Mouse (Mus musculus): ENCODE results near the gene Tcta. TPM values are rescaled to one million over a fixed set of nuclear protein-coding genes. Genes with fewer than 3 reads are reported as not detected.

The Tcta gene
- total and polyA plus RNA-seq, 2 experiments from 2014 or later = 42.1 to 46.1 TPM

GRCm38 (mm10) chr9:108340258-108341138 lies 34.5 kb upstream of the Tcta start:
- peak overlapping the region; percentile 88 for H3K9ac ChIP-seq (replicated peaks; ENCODE audit: low read depth, low read length)
- H3K36me3 ChIP-seq (replicated peaks; ENCODE audit: control insufficient read depth, insufficient read depth, low read length) = peaks cover 13% of the 10 kb centered on the region
- peak overlapping the region; percentile 98 for H3K27ac ChIP-seq (ENCODE audit: low read depth)
- H3K27me3 ChIP-seq (ENCODE audit: control insufficient read depth, insufficient read depth, low read length) = no peaks in the 10 kb centered on the region
- DNase-seq (ENCODE audit: low spot score) (no peak), ATAC-seq (ENCODE audit: insufficient read depth, low read depth) (no peak)
- 44% methylated on average over 10 of the region's 10 CpGs for WGBS
- H3K4me1 ChIP-seq (ENCODE audit: control insufficient read depth, insufficient read depth) = peaks cover 21% of the 10 kb centered on the region
- peak overlapping the region; percentile 93 for H3K4me2 ChIP-seq (ENCODE audit: low read depth, low read length)
- TF ChIP-seq EP300 (IDR thresholded peaks at IDR 0.05; ENCODE audit: low read depth) (no peak), CTCF (IDR thresholded peaks at IDR 0.05; ENCODE audit: low read depth) (no peak)
- peak overlapping the region; percentile 84 for H3K4me3 ChIP-seq (ENCODE audit: low read depth, low read length)
- no peaks in the 10 kb centered on the region for H3K9me3 ChIP-seq (replicated peaks; ENCODE audit: control insufficient read depth, low read length)

DNA sequence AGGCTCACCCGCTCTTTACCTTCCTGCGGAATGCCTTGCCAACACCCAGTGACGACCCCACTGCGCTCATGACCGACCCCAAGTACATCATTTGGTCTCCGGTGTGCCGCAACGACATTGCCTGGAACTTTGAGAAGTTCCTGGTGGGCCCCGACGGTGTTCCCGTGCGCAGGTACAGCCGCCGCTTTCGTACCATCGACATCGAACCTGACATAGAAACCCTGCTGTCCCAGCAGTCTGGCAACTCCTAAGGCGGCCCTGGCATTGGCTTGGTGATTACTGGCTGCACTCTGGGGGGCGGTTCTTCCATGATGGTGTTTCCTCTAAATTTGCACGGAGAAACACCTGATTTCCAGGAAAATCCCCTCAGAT lies 33.9 kb upstream of the Tcta start:
- Histone ChIP-seq H3K27me3 (ENCODE audit: control insufficient read depth, insufficient read depth, low read length) (no peaks in the 10 kb centered on the region), H3K36me3 (replicated peaks; ENCODE audit: control insufficient read depth, insufficient read depth, low read length) (peaks cover 19% of the 10 kb centered on the region), H3K4me2 (ENCODE audit: low read depth, low read length) (peak overlapping the region; percentile 93), H3K27ac (ENCODE audit: low read depth) (peak overlapping the region; percentile 98), H3K9ac (replicated peaks; ENCODE audit: low read depth, low read length) (peak overlapping the region; percentile 88), H3K4me3 (ENCODE audit: low read depth, low read length) (peak overlapping the region; percentile 84), H3K4me1 (ENCODE audit: control insufficient read depth, insufficient read depth) (peaks cover 21% of the 10 kb centered on the region), H3K9me3 (replicated peaks; ENCODE audit: control insufficient read depth, low read length) (no peaks in the 10 kb centered on the region)
- ATAC-seq (ENCODE audit: insufficient read depth, low read depth) (no peak), DNase-seq (ENCODE audit: low spot score) (no peak)
- no peak for TF ChIP-seq EP300 (IDR thresholded peaks at IDR 0.05; ENCODE audit: low read depth)
- WGBS = 10% methylated on average over 20 of the region's 20 CpGs

GRCm38 (mm10) chr9:108338886-108339781 lies 33.2 kb upstream of the Tcta start, which contains the start of gene Gpx1:
Gene Gpx1 (plus strand): TSS chr9:108338903.
- WGBS = under 1% methylated on average over 49 of the region's 49 CpGs
- ATAC-seq (ENCODE audit: insufficient read depth, low read depth) (peak; percentile 93), DNase-seq (ENCODE audit: low spot score) (peak; percentile 96)
- no peaks in the 10 kb centered on the region for H3K9me3 ChIP-seq (replicated peaks; ENCODE audit: control insufficient read depth, low read length)
- H3K36me3 ChIP-seq (replicated peaks; ENCODE audit: control insufficient read depth, insufficient read depth, low read length) = peaks cover 27% of the 10 kb centered on the region
- peak within 1 kb of the TSS; percentile 88 for H3K9ac ChIP-seq (replicated peaks; ENCODE audit: low read depth, low read length)
- H3K4me1 ChIP-seq (ENCODE audit: control insufficient read depth, insufficient read depth) = peaks cover 21% of the 10 kb centered on the region
- H3K27me3 ChIP-seq (ENCODE audit: control insufficient read depth, insufficient read depth, low read length) = no peaks in the 10 kb centered on the region
- peak within 1 kb of the TSS; percentile 84 for H3K4me3 ChIP-seq (ENCODE audit: low read depth, low read length)
- TF ChIP-seq CTCF (IDR thresholded peaks at IDR 0.05; ENCODE audit: low read depth) (0 out of 2 replicates have a peak, but pooled peaks have one; percentile 9), EP300 (IDR thresholded peaks at IDR 0.05; ENCODE audit: low read depth) (peak; percentile 55)
- peak within 1 kb of the TSS; percentile 98 for H3K27ac ChIP-seq (ENCODE audit: low read depth)
- H3K4me2 ChIP-seq (ENCODE audit: low read depth, low read length) = peak within 1 kb of the TSS; percentile 93

DNA sequence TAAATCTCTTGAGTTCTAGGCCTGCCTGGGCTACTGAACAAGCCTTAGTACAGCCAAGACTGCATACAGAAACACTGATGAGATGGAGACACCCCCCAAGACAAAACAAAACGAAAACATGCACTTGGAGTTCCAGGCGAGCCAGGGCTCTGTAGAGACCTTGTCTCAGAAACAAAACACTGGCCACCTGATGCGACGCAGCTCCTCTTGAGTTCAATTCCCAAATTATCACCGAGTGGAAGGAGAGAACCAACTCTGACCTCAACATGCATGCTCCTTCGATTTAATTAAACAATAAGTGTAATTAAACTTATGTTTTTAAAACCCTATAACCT lies 32.6 kb upstream of the Tcta start:
- WGBS = 19% methylated on average over 6 of the region's 6 CpGs
- Histone ChIP-seq H3K4me1 (ENCODE audit: control insufficient read depth, insufficient read depth) (peaks cover 21% of the 10 kb centered on the region), H3K9ac (replicated peaks; ENCODE audit: low read depth, low read length) (peak overlapping the region; percentile 88), H3K4me3 (ENCODE audit: low read depth, low read length) (peak overlapping the region; percentile 84), H3K4me2 (ENCODE audit: low read depth, low read length) (peak overlapping the region; percentile 93), H3K9me3 (replicated peaks; ENCODE audit: control insufficient read depth, low read length) (no peaks in the 10 kb centered on the region), H3K27me3 (ENCODE audit: control insufficient read depth, insufficient read depth, low read length) (no peaks in the 10 kb centered on the region), H3K27ac (ENCODE audit: low read depth) (peak overlapping the region; percentile 98), H3K36me3 (replicated peaks; ENCODE audit: control insufficient read depth, insufficient read depth, low read length) (peaks cover 31% of the 10 kb centered on the region)
- DNase-seq (ENCODE audit: low spot score) = no peak
- no peak for ATAC-seq (ENCODE audit: insufficient read depth, low read depth)
- TF ChIP-seq EP300 (IDR thresholded peaks at IDR 0.05; ENCODE audit: low read depth) (no peak), CTCF (IDR thresholded peaks at IDR 0.05; ENCODE audit: low read depth) (no peak)

- peaks cover 21% of the 10 kb centered on the region for H3K4me1 ChIP-seq (ENCODE audit: control insufficient read depth, insufficient read depth)
- no peak for ATAC-seq (ENCODE audit: insufficient read depth, low read depth)
- peak overlapping the region; percentile 88; the same call in 1 of the 2 replicates for H3K9ac ChIP-seq (replicated peaks; ENCODE audit: low read depth, low read length)
- H3K27me3 ChIP-seq (ENCODE audit: control insufficient read depth, insufficient read depth, low read length) = no peaks in the 10 kb centered on the region
- TF ChIP-seq EP300 (IDR thresholded peaks at IDR 0.05; ENCODE audit: low read depth) (no peak), CTCF (IDR thresholded peaks at IDR 0.05; ENCODE audit: low read depth) (no peak)
- H3K4me2 ChIP-seq (ENCODE audit: low read depth, low read length) = peak overlapping the region; percentile 93
- H3K9me3 ChIP-seq (replicated peaks; ENCODE audit: control insufficient read depth, low read length) = no peaks in the 10 kb centered on the region
- 60% methylated on average over 10 of the region's 10 CpGs for WGBS
- peak overlapping the region; percentile 98 for H3K27ac ChIP-seq (ENCODE audit: low read depth)
- DNase-seq (ENCODE audit: low spot score) = no peak
- peak overlapping the region; percentile 84; the same call in 1 of the 2 replicates for H3K4me3 ChIP-seq (ENCODE audit: low read depth, low read length)
- peaks cover 34% of the 10 kb centered on the region for H3K36me3 ChIP-seq (replicated peaks; ENCODE audit: control insufficient read depth, insufficient read depth, low read length)
These were observed 32.0 kb upstream of the Tcta start for GRCm38 (mm10) chr9:108337848-108338550.

Data from heart, postnatal 0 days (tissue).